Mouse (Mus musculus) limb, embryonic 12.5 days (tissue): Measurements from ENCODE around the gene Nudt19. TPM values are rescaled to one million over a fixed set of nuclear protein-coding genes. Genes with fewer than 3 reads are reported as not detected.
"Not testable (repeated sequence)": the region's sequence is repeated elsewhere in the genome, so short reads cannot be mapped to it uniquely, and the experiment has no call there.

Experiments used
- ATAC-seq: fragments of 200-750 bp; cut with Nextera tagmentation; 2 replicates; pipeline ENCODE4 v1.8.0; 2017; ENCODE audit warnings: low read depth, moderate TSS enrichment; ENCODE audit not compliant: insufficient number of reproducible peaks, insufficient read depth, low FRiP score, low TSS enrichment
- H3K27ac ChIP-seq: fragments of 300-500 bp; sonication (generic); 2 replicates; pipeline ENCODE4 v1.5.1; 2016; ENCODE audit warnings: mild to moderate bottlenecking, moderate library complexity
- H3K27me3 ChIP-seq: fragments of 300-500 bp; sonication (generic); 2 replicates; pipeline ENCODE4 v1.6.1; 2016; ENCODE audit warnings: mild to moderate bottlenecking, moderate library complexity
- H3K36me3 ChIP-seq: fragments of 300-500 bp; sonication (generic); 2 replicates; pipeline ENCODE4 v1.6.1; 2016; ENCODE audit warnings: mild to moderate bottlenecking, moderate library complexity
- H3K4me1 ChIP-seq: fragments of 300-500 bp; sonication (generic); replicated peaks from 2 replicates; pipeline ENCODE4 v1.6.1; 2016
- H3K4me2 ChIP-seq: fragments of 300-500 bp; sonication (generic); 2 replicates; pipeline ENCODE4 v1.6.1; 2016; ENCODE audit warnings: mild to moderate bottlenecking, moderate library complexity
- H3K4me3 ChIP-seq: fragments of 300-500 bp; sonication (generic); replicated peaks from 2 replicates; pipeline ENCODE4 v1.5.1; 2016; ENCODE audit warnings: mild to moderate bottlenecking
- H3K9ac ChIP-seq: fragments of 300-500 bp; sonication (generic); replicated peaks from 2 replicates; pipeline ENCODE4 v1.6.1; 2016; ENCODE audit warnings: mild to moderate bottlenecking, moderate library complexity
- H3K9me3 ChIP-seq: fragments of 300-500 bp; sonication (generic); 2 replicates; pipeline ENCODE4 v1.6.1; 2016; ENCODE audit warnings: mild to moderate bottlenecking, moderate library complexity
- WGBS: fragments of 180-500 bp; shearing (Covaris S2); methylation state at CpG from one replicate; pipeline ENCODE4 v1.1.7; 2016; 5-methylcytosine and 5-hydroxymethylcytosine counted together
- polyA plus RNA-seq: library from polyadenylated mRNA; unstranded; fragments of >200 nt; fragmentation: Nextera tagmentation; extraction: Ambion mirVana; gene quantifications from 2 replicates; pipeline ENCODE4 v1.2.1, GENCODE M21; 2016

Gene Nudt19
- polyA plus RNA-seq, 1 experiment from 2014 or later: 33.0 TPM

GRCm38 (mm10) chr7:35586055-35586905 lies 30.2 kb upstream of the Nudt19 start, which contains the start of gene Ankrd27:
TSS of gene Ankrd27 (plus strand) at chr7:35586244.
- WGBS: under 1% methylated on average over 49 of the region's 49 CpGs
- Histone ChIP-seq H3K9me3 (0 out of 2 replicates have a peak, but pooled peaks cover 3% of the 10 kb centered on the region), H3K27me3 (peaks cover 31% of the 10 kb centered on the region), H3K4me1 (peaks cover 35% of the 10 kb centered on the region), H3K27ac (peak within 1 kb of the TSS; percentile 80), H3K4me2 (peak within 1 kb of the TSS; percentile 99), H3K9ac (peak within 1 kb of the TSS; percentile 83), H3K36me3 (no peaks in the 10 kb centered on the region), H3K4me3 (peak within 1 kb of the TSS; percentile 87)
- peak; percentile 96 for ATAC-seq

- peak; percentile 66 for ATAC-seq
- Histone ChIP-seq H3K36me3 (no peaks in the 10 kb centered on the region), H3K4me3 (peak within 1 kb of the TSS; percentile 87), H3K9me3 (0 out of 2 replicates have a peak, but pooled peaks cover 3% of the 10 kb centered on the region), H3K4me1 (peaks cover 26% of the 10 kb centered on the region), H3K9ac (peak within 1 kb of the TSS; percentile 83), H3K27ac (peak within 1 kb of the TSS; percentile 80), H3K27me3 (peaks cover 31% of the 10 kb centered on the region), H3K4me2 (peak within 1 kb of the TSS; percentile 99)
- under 1% methylated on average over 45 of the region's 45 CpGs for WGBS
Measured at GRCm38 (mm10) chr7:35585191-35586054, 29.3 kb upstream of the Nudt19 start, which contains the start of gene Rgs9bp. TSS of gene Rgs9bp (minus strand) at chr7:35585582.

DNA sequence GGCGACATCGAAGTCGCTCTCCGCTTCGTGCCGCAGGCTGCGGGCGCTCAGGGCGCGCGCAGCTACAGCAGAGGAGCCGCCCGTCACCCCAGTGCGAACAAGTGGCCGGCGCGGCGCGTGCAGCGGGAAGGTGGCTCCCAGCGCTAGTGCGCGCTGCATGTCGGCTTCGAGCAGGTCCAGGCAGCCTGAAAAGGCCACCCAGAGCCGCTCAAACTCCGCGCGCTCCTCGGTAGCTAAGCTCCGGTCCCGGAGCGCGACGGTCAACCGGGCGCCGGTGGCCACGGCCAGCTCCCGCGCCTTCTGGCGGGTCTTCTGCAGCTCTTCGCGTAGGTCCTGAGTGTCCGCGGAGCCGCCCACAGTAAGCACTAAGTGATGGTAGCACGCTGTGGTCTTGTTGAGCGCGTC lies 28.7 kb upstream of the Nudt19 start:
- H3K4me1 ChIP-seq: peaks cover 26% of the 10 kb centered on the region
- H3K4me2 ChIP-seq: peak overlapping the region; percentile 99
- peak overlapping the region; percentile 87 for H3K4me3 ChIP-seq
- H3K27ac ChIP-seq: no peak overlapping the region
- H3K36me3 ChIP-seq: no peaks in the 10 kb centered on the region
- peak overlapping the region; percentile 58 for H3K9ac ChIP-seq
- WGBS: under 1% methylated on average over 50 of the region's 50 CpGs
- peaks cover 3% of the 10 kb centered on the region; the same call in 1 of the 2 replicates for H3K9me3 ChIP-seq
- no peak for ATAC-seq
- peaks cover 31% of the 10 kb centered on the region for H3K27me3 ChIP-seq

DNA sequence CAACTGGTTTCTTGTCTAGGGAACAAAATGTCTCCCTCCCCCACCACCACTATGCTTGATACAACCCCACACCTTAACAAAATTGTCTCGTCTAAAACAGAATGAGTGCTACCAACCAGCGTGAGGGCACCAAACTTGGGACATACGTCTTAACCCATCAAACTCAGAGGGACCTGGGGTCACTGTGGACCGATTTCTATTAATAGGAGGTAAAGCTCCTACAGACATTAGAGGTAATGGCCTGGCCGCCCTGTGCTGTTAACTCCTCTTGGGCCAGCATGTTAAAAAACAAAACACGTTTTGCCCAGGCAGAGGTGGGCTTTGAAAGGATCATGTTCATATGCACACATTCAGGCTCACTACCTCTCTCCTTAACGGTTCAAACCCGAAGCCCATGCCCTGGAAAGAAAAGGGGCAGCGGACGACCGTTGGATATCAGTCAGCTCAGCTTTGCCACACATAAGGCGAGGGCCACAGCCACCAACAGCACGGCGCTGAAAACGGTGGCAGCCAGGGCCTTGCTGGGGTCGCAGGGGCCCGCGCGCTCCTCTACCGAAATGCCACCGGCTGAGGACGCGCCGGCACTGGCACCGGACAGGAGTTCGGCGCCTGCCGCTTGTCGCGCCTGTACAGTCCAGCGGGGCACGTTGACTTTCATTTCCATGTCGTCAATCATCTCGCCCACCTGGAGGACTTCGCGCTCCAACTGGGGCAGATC lies 28.1 kb upstream of the Nudt19 start:
- Histone ChIP-seq H3K9me3 (peaks cover 3% of the 10 kb centered on the region; the same call in 1 of the 2 replicates), H3K27me3 (peaks cover 31% of the 10 kb centered on the region), H3K4me3 (peak overlapping the region; percentile 87), H3K27ac (no peak overlapping the region), H3K36me3 (no peaks in the 10 kb centered on the region), H3K4me1 (peaks cover 26% of the 10 kb centered on the region), H3K4me2 (peak overlapping the region; percentile 99), H3K9ac (peak overlapping the region; percentile 58)
- WGBS: 4% methylated on average over 36 of the region's 36 CpGs
- ATAC-seq: no peak

GRCm38 (mm10) chr7:35583476-35584025 lies 27.4 kb upstream of the Nudt19 start:
- Histone ChIP-seq H3K4me3 (peak overlapping the region; percentile 87; the same call in 1 of the 2 replicates), H3K4me2 (no peak overlapping the region), H3K9ac (no peak overlapping the region), H3K4me1 (peaks cover 26% of the 10 kb centered on the region), H3K36me3 (no peaks in the 10 kb centered on the region), H3K9me3 (peaks cover 3% of the 10 kb centered on the region; the same call in 1 of the 2 replicates), H3K27me3 (peaks cover 31% of the 10 kb centered on the region), H3K27ac (no peak overlapping the region)
- 11% methylated on average over 11 of the region's 11 CpGs for whole genome bisulfite sequencing
- no peak for ATAC-seq

- Histone ChIP-seq H3K36me3 (no peaks in the 10 kb centered on the region), H3K4me1 (peaks cover 25% of the 10 kb centered on the region), H3K9me3 (peaks cover 3% of the 10 kb centered on the region; the same call in 1 of the 2 replicates), H3K4me2 (no peak overlapping the region), H3K9ac (no peak overlapping the region), H3K27ac (no peak overlapping the region), H3K4me3 (no peak overlapping the region), H3K27me3 (peaks cover 31% of the 10 kb centered on the region)
- WGBS: 73% methylated on average over 5 of the region's 5 CpGs
- ATAC-seq: no peak
Measured at GRCm38 (mm10) chr7:35582719-35583118, 26.6 kb upstream of the Nudt19 start.

DNA sequence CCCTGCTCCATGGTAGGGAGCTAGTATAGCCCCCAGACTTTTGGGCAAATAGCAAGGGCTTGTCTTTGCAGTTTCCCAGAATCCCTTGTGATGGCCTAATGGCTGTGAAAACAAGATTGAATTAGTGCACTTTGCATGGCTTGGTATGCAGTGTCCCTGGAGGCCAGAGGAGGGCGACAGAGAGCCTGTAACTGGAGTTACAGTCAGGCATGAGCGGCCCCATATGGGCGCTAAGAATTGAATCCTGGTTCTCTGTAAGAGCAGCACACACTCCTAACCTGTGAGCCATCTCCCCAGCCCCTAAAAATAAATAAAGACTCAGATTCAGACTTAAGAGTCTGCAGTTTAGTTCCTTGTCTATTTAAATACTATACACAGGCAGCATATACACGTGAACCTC lies 23.7 kb upstream of the Nudt19 start:
- H3K36me3 ChIP-seq: no peaks in the 10 kb centered on the region
- no peak overlapping the region for H3K4me2 ChIP-seq
- no peak overlapping the region for H3K27ac ChIP-seq
- H3K9ac ChIP-seq: no peak overlapping the region
- 42% methylated on average over 4 of the region's 4 CpGs for WGBS
- ATAC-seq: no peak
- H3K4me1 ChIP-seq: peaks cover 12% of the 10 kb centered on the region
- peaks cover 27% of the 10 kb centered on the region for H3K27me3 ChIP-seq
- no peak overlapping the region for H3K4me3 ChIP-seq
- peaks cover 3% of the 10 kb centered on the region; the same call in 1 of the 2 replicates for H3K9me3 ChIP-seq

DNA sequence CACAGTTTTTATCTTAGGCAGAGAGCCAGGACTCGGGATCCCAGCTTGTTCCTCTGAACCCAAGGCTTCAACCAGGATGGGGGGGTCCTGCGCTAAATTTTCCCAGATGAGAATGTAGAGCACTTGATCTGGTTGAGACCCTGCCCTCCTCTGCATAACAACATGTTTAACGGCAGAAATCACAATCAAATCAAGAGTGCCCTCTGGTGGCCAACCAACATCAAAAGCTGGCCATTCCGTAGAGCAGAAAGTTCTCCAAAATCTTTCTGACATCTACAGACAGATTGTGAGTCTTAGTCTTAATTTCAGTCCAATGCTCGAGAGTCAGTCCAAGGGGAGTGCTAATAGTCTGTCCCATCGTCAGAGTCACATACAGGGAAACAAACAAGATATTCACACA lies 14.8 kb upstream of the Nudt19 start:
- H3K4me1 ChIP-seq, H3K9ac ChIP-seq, H3K36me3 ChIP-seq, H3K4me3 ChIP-seq, ATAC-seq, H3K9me3 ChIP-seq, H3K27me3 ChIP-seq, H3K4me2 ChIP-seq, H3K27ac ChIP-seq: not testable (repeated sequence)
- WGBS: 27% methylated on average over 6 of the region's 6 CpGs

DNA sequence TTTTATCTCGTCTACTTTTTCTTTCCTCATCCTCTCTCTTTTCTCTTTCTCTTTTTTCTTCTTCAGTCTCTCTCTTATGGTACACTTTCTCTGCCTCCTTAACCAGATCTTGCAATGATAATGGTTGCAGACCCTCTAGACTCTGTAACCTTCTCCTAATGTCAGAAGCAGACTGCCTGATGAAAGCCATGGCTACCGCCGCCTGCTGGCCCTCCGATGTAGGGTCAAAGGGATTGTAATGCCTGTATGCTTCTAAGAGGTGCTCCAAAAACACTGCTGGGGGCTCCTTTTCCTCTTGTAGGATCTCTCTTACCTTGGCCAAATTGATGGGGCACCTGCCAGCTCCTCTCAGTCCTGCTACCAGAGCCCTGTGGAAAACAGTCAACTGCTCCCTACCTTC lies 13.6 kb upstream of the Nudt19 start:
- not testable (repeated sequence) for H3K27ac ChIP-seq, H3K4me2 ChIP-seq, H3K4me3 ChIP-seq, H3K9me3 ChIP-seq, H3K4me1 ChIP-seq, ATAC-seq, H3K9ac ChIP-seq, H3K27me3 ChIP-seq, H3K36me3 ChIP-seq
- 92% methylated on average over 4 of the region's 4 CpGs for WGBS

GRCm38 (mm10) chr7:35565965-35566364 lies 9.9 kb upstream of the Nudt19 start:
- 77% methylated on average over 13 of the region's 13 CpGs for WGBS
- not testable (repeated sequence) for H3K9me3 ChIP-seq, H3K27ac ChIP-seq, H3K4me3 ChIP-seq, H3K9ac ChIP-seq, H3K36me3 ChIP-seq, ATAC-seq, H3K27me3 ChIP-seq, H3K4me2 ChIP-seq, H3K4me1 ChIP-seq
